Mouse (Mus musculus) neutrophil, adult 5-6 weeks (primary cell): ENCODE measurements around the gene Cfap77. TPM values are rescaled to one million over a fixed set of nuclear protein-coding genes. Genes with fewer than 3 reads are reported as not detected.

Experiments used
- ATAC-seq: fragments of 151-379, 151-347 bp; 2 replicates; pipeline ENCODE4 v1.8.0; 2017; ENCODE audit warnings: mild to moderate bottlenecking, moderate TSS enrichment; ENCODE audit not compliant: insufficient number of reproducible peaks, poor library complexity, low FRiP score, severe bottlenecking; ENCODE audit errors: extremely low read depth
- total RNA-seq: library from RNA; stranded (forward); fragments of 200-1000 nt; gene quantifications from 2 replicates; pipeline ENCODE4 v1.2.3, GENCODE M21; 2017

Cfap77 gene
- total RNA-seq, 1 experiment from 2014 or later: not detected

- no peak for ATAC-seq
Measured at GRCm38 (mm10) chr2:28961636-28962035, 93.2 kb downstream of the Cfap77 start.

- no peak for ATAC-seq
Measured at GRCm38 (mm10) chr2:28961024-28961585, 93.8 kb downstream of the Cfap77 start.

- ATAC-seq: no peak
Measured at GRCm38 (mm10) chr2:28956874-28957273, 98.0 kb downstream of the Cfap77 start.

GRCm38 (mm10) chr2:28954595-28954994, 100.3 kb downstream of the Cfap77 start:
- ATAC-seq: no peak

- ATAC-seq: no peak
Measured at GRCm38 (mm10) chr2:28952981-28953380, 101.9 kb downstream of the Cfap77 start.

- ATAC-seq: no peak
Measured at GRCm38 (mm10) chr2:28946312-28946711, 108.6 kb downstream of the Cfap77 start.

- no peak for ATAC-seq
Measured at GRCm38 (mm10) chr2:28945388-28945787, 109.5 kb downstream of the Cfap77 start.

GRCm38 (mm10) chr2:28943666-28944516, 111.0 kb downstream of the Cfap77 start:
- no peak for ATAC-seq

- ATAC-seq: no peak
Measured at GRCm38 (mm10) chr2:28938997-28939396, 115.9 kb downstream of the Cfap77 start.

- ATAC-seq: no peak
Measured at GRCm38 (mm10) chr2:28930571-28930970, 124.3 kb downstream of the Cfap77 start.

- ATAC-seq: 0 out of 2 replicates have a peak, but pooled peaks have one; percentile 42
Measured at GRCm38 (mm10) chr2:28923912-28924311, 131.0 kb downstream of the Cfap77 start.

- no peak for ATAC-seq
Measured at GRCm38 (mm10) chr2:28919001-28919400, 135.9 kb downstream of the Cfap77 start.

GRCm38 (mm10) chr2:28917518-28918361, 137.1 kb downstream of the Cfap77 start:
- no peak for ATAC-seq

- ATAC-seq: no peak
Measured at GRCm38 (mm10) chr2:28917156-28917517, 137.7 kb downstream of the Cfap77 start.

- ATAC-seq: no peak
Measured at GRCm38 (mm10) chr2:28916513-28916865, 138.4 kb downstream of the Cfap77 start, which contains the start of gene Barhl1. TSS of gene Barhl1 (minus strand) at chr2:28916668.

- ATAC-seq: no peak
Measured at GRCm38 (mm10) chr2:28915768-28916512, 138.9 kb downstream of the Cfap77 start.

- no peak for ATAC-seq
Measured at GRCm38 (mm10) chr2:28915104-28915738, 139.6 kb downstream of the Cfap77 start.

GRCm38 (mm10) chr2:28914121-28914520, 140.7 kb downstream of the Cfap77 start:
- ATAC-seq: no peak
